In genomic region chrX:146231866-146232590, GRCm38 (mm10) we compare ENCODE assay signal across 28 mouse cellular contexts.
DNase-seq lines count a peak whose midpoint lies in the region; ATAC-seq and TF ChIP-seq lines count a peak whose summit lies in the region.
"Had no signal": no experiment of that assay in that cellular context is flagged by ENCODE, and none has a peak within 500 bp of the region (broad histone marks: within the 10 kb centered on the region; RNA-seq: fewer than 3 reads in every experiment).

No protein-coding gene starts in this region.

- no peak overlapping the region for H3K27ac ChIP-seq in liver, embryonic 16.5 days (ENCODE audit: low read length)
- H3K27ac ChIP-seq in forebrain, embryonic 15.5 days (replicated peaks) = no peak overlapping the region
- H3K27ac ChIP-seq: heart, embryonic 10.5 days; heart, embryonic 15.5 days; hindbrain, embryonic 12.5 days; hindbrain, postnatal 0 days; intestine, embryonic 15.5 days; layer of hippocampus, adult 2 months; limb, embryonic 10.5 days; limb, embryonic 15.5 days; lung, embryonic 15.5 days; midbrain, embryonic 13.5 days; neural tube, embryonic 13.5 days had no signal

- no peak overlapping the region for H3K9ac ChIP-seq in liver, embryonic 16.5 days (ENCODE audit: low read depth, low read length)
- no peak overlapping the region for H3K9ac ChIP-seq in forebrain, embryonic 15.5 days (replicated peaks)
- H3K9ac ChIP-seq: heart, embryonic 15.5 days; hindbrain, embryonic 12.5 days; intestine, embryonic 15.5 days; limb, embryonic 15.5 days; lung, embryonic 15.5 days; midbrain, embryonic 13.5 days; neural tube, embryonic 13.5 days had no signal

- H3K27me3 ChIP-seq in G1E (ENCODE audit: insufficient read depth, low read length) = no peaks in the 10 kb centered on the region
- no peaks in the 10 kb centered on the region for H3K27me3 ChIP-seq in liver, embryonic 16.5 days (ENCODE audit: control insufficient read depth, insufficient read depth, low read depth, low read length)
- no peaks in the 10 kb centered on the region for H3K27me3 ChIP-seq in forebrain, embryonic 15.5 days
- H3K27me3 ChIP-seq: heart, embryonic 15.5 days; hindbrain, embryonic 12.5 days; intestine, embryonic 15.5 days; limb, embryonic 15.5 days; lung, embryonic 15.5 days; midbrain, embryonic 13.5 days; neural tube, embryonic 13.5 days had no signal

- H3K9me3 ChIP-seq in G1E (replicated peaks) = no peaks in the 10 kb centered on the region
- no peaks in the 10 kb centered on the region for H3K9me3 ChIP-seq in liver, embryonic 16.5 days (replicated peaks; ENCODE audit: control insufficient read depth, low read length)
- H3K9me3 ChIP-seq in forebrain, embryonic 15.5 days = no peaks in the 10 kb centered on the region
- H3K9me3 ChIP-seq: heart, embryonic 10.5 days; heart, embryonic 15.5 days; hindbrain, embryonic 12.5 days; intestine, embryonic 15.5 days; limb, embryonic 10.5 days; limb, embryonic 15.5 days; lung, embryonic 15.5 days; midbrain, embryonic 13.5 days; neural tube, embryonic 13.5 days had no signal

- DNase-seq in G1E (ENCODE audit: low spot score) (peak; percentile 2), MEL-GATA-1-ER (ENCODE audit: extremely low read depth, low read depth) (peak; percentile 88)
- no peak for DNase-seq in left cerebral cortex, postnatal 25 days (ENCODE audit: low spot score in 2 of 2)
- no peak for DNase-seq in natural killer cell, adult 2 months (ENCODE audit: low spot score in 2 of 2)
- DNase-seq: adrenal gland, adult 8-10 months; cerebellum, adult 2 months; cerebellum, postnatal 14 days; kidney, adult 2 months; kidney, postnatal 36 days; thymus, adult 2 months; thymus, postnatal 36 days had no signal

- peak; percentile 99 for ATAC-seq in G1E (ENCODE audit: extremely low read depth, insufficient number of reproducible peaks, low FRiP score, poor library complexity, severe bottlenecking)
- ATAC-seq in erythroid progenitor cell, adult 5-6 weeks (replicated peaks; ENCODE audit: low FRiP score, poor library complexity, severe bottlenecking) = peak; percentile 70; the same call in 1 of the 2 replicates
- ATAC-seq in liver, embryonic 16.5 days (ENCODE audit: low read depth) = peak; percentile 88
- no peak for ATAC-seq in forebrain, embryonic 15.5 days (replicated peaks)
- ATAC-seq: CD4-positive, CD25-positive, alpha-beta regulatory T cell, adult 4 months; forebrain, embryonic 16.5 days; hindbrain, postnatal 0 days; intestine, embryonic 15.5 days; midbrain, embryonic 13.5 days had no signal

- no peak for TF ChIP-seq CTCF in G1E (IDR thresholded peaks at IDR 0.05; ENCODE audit: low read depth, low read length)

- peaks cover 4% of the 10 kb centered on the region; the same call in 1 of the 2 replicates for H3K4me1 ChIP-seq in G1E (ENCODE audit: insufficient read depth, low read depth, low read length)
- no peaks in the 10 kb centered on the region for H3K4me1 ChIP-seq in liver, embryonic 16.5 days (ENCODE audit: control insufficient read depth, low read depth, low read length)
- no peaks in the 10 kb centered on the region for H3K4me1 ChIP-seq in forebrain, embryonic 15.5 days
- H3K4me1 ChIP-seq: heart, embryonic 10.5 days; heart, embryonic 15.5 days; hindbrain, embryonic 12.5 days; intestine, embryonic 15.5 days; limb, embryonic 10.5 days; limb, embryonic 15.5 days; lung, embryonic 15.5 days; midbrain, embryonic 13.5 days; neural tube, embryonic 13.5 days had no signal

- no peaks in the 10 kb centered on the region for H3K36me3 ChIP-seq in G1E (replicated peaks)
- H3K36me3 ChIP-seq in liver, embryonic 16.5 days (ENCODE audit: control insufficient read depth, insufficient read depth) = no peaks in the 10 kb centered on the region
- H3K36me3 ChIP-seq in forebrain, embryonic 15.5 days = no peaks in the 10 kb centered on the region
- H3K36me3 ChIP-seq: heart, embryonic 10.5 days; heart, embryonic 15.5 days; hindbrain, embryonic 12.5 days; intestine, embryonic 15.5 days; limb, embryonic 10.5 days; limb, embryonic 15.5 days; lung, embryonic 15.5 days; midbrain, embryonic 13.5 days; neural tube, embryonic 13.5 days had no signal

- intact Hi-C loops in left cerebral cortex, postnatal 25 days (cut with DNase I) = no loop called here

- H3K4me2 ChIP-seq in liver, embryonic 16.5 days (ENCODE audit: low read depth, low read length) = no peak overlapping the region
- H3K4me2 ChIP-seq in forebrain, embryonic 15.5 days (replicated peaks) = no peak overlapping the region
- H3K4me2 ChIP-seq: heart, embryonic 15.5 days; hindbrain, embryonic 12.5 days; intestine, embryonic 15.5 days; limb, embryonic 15.5 days; lung, embryonic 15.5 days; midbrain, embryonic 13.5 days; neural tube, embryonic 13.5 days had no signal

- H3K4me3 ChIP-seq in G1E (ENCODE audit: low read depth, low read length) = no peak overlapping the region
- no peak overlapping the region for H3K4me3 ChIP-seq in liver, embryonic 16.5 days (ENCODE audit: low read depth, low read length)
- no peak overlapping the region for H3K4me3 ChIP-seq in forebrain, embryonic 15.5 days
- H3K4me3 ChIP-seq: heart, embryonic 10.5 days; heart, embryonic 15.5 days; hindbrain, embryonic 12.5 days; intestine, embryonic 15.5 days; layer of hippocampus, adult 2 months; limb, embryonic 10.5 days; limb, embryonic 15.5 days; lung, embryonic 15.5 days; midbrain, embryonic 13.5 days; myocyte; neural tube, embryonic 13.5 days had no signal

Comparison
In these comparisons a context has a peak if more than half of its experiments do, and no peak if none do; other contexts are left out.
1. DNase-seq: peak in G1E (single experiment) and MEL-GATA-1-ER (single experiment); none in left cerebral cortex, postnatal 25 days (0 of 2) and natural killer cell, adult 2 months (0 of 2).